Mouse (Mus musculus) left cerebral cortex, adult 9 months (tissue): ENCODE results near the gene Rps27.

Experiments used
- DNase-seq, 2 experiments: peaks; one replicate each; pipeline ENCODE4 v3.0.0; 2022; ENCODE audit warnings: low spot score in 2 of 2

Rps27 gene

GRCm38 (mm10) chr3:90183581-90183980 is 29.9 kb downstream of the Rps27 start:
- DNase-seq, result no peak

GRCm38 (mm10) chr3:90179566-90179965 is 33.9 kb downstream of the Rps27 start:
- DNase-seq, result no peak
